Mouse (Mus musculus): Measurements from ENCODE around the gene 2310061I04Rik. TPM values are rescaled to one million over a fixed set of nuclear protein-coding genes. Genes with fewer than 3 reads are reported as not detected.

Gene 2310061I04Rik
- polyA plus RNA-seq, 1 experiment from 2014 or later, result 20.5 TPM

DNA sequence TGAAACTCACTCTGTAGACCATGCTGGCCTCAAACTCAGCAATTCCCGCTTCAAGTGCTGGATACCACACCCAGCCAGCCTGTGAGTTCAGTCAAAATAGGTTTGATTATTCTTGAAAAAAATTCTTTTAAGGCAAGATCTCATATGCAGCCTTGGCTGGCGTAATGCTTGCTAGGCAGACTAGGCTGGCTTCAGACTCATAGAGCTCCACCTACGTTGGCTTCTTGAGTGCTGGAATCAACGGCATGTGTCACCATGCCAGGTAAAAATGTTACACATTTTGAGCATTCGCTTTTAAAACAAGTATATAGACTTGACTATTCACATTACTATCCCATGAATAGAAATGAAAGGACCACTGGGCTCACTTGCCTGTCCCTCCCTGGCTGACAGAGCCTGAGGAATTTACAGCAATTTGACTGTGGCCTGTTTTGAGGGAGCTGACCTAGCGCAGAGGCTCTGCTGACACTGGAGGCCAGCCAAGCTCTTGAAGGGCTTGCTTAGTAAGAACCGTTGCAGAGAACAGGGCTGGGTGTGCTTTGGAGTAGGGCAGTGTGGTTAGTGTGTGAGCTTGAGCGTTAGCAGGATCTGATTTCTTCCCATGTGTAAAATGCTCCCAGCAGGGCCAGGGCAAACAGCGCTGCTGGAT lies 6.2 kb upstream of the 2310061I04Rik start:
- ATAC-seq (ENCODE audit: low FRiP score, low TSS enrichment) (no peak), DNase-seq (ENCODE audit: low spot score) (no peak)
- Histone ChIP-seq H3K9me3 (ENCODE audit: control insufficient read depth, low read length) (no peaks in the 10 kb centered on the region), H3K4me2 (replicated peaks; ENCODE audit: low read depth) (no peak overlapping the region), H3K36me3 (ENCODE audit: control insufficient read depth, insufficient read depth, low read length) (0 out of 2 replicates have a peak, but pooled peaks cover 3% of the 10 kb centered on the region), H3K27me3 (ENCODE audit: control insufficient read depth, insufficient read depth, low read length) (no peaks in the 10 kb centered on the region), H3K4me1 (replicated peaks; ENCODE audit: control insufficient read depth, insufficient read depth) (no peaks in the 10 kb centered on the region), H3K4me3 (ENCODE audit: low read depth, low read length) (no peak overlapping the region), H3K27ac (replicated peaks) (no peak overlapping the region), H3K9ac (ENCODE audit: low read length) (no peak overlapping the region)
- 85% methylated on average over 9 of the region's 9 CpGs for WGBS
- TF ChIP-seq CTCF (IDR thresholded peaks at IDR 0.05; ENCODE audit: low read depth) (no peak), EP300 (optimal IDR thresholded peaks at IDR 0.05) (no peak)

DNA sequence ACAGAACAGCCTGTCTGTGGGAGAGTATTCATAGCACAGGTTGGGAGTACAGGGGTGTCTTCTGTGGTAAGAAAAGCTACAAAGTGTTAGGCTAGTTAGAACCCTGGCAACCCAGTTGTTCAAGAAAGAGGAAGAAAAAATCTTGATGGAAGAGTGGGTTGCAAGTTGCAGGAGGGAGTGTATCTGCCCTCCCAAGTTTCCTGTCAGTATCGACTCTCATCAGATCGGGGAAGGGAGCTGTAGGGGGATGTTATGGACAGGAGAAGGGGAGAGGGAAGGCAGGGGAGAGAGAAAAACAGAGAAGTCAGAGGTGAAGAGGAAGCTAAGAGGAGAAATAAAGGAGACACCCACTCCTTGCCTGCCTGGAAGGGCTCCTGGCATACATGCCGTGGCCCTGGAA lies 3.4 kb upstream of the 2310061I04Rik start:
- 87% methylated on average over 3 of the region's 3 CpGs for WGBS
- no peak overlapping the region for H3K9ac ChIP-seq (ENCODE audit: low read length)
- H3K4me1 ChIP-seq (replicated peaks; ENCODE audit: control insufficient read depth, insufficient read depth), result no peaks in the 10 kb centered on the region; the same call in 1 of the 2 replicates
- 0 out of 2 replicates have a peak, but pooled peaks cover 3% of the 10 kb centered on the region for H3K36me3 ChIP-seq (ENCODE audit: control insufficient read depth, insufficient read depth, low read length)
- no peak for TF ChIP-seq EP300 (optimal IDR thresholded peaks at IDR 0.05)
- no peak for TF ChIP-seq CTCF (IDR thresholded peaks at IDR 0.05; ENCODE audit: low read depth)
- DNase-seq (ENCODE audit: low spot score) (no peak), ATAC-seq (ENCODE audit: low FRiP score, low TSS enrichment) (no peak)
- H3K4me3 ChIP-seq (ENCODE audit: low read depth, low read length), result no peak overlapping the region
- H3K27ac ChIP-seq (replicated peaks), result no peak overlapping the region
- H3K27me3 ChIP-seq (ENCODE audit: control insufficient read depth, insufficient read depth, low read length), result no peaks in the 10 kb centered on the region
- no peak overlapping the region for H3K4me2 ChIP-seq (replicated peaks; ENCODE audit: low read depth)
- no peaks in the 10 kb centered on the region for H3K9me3 ChIP-seq (ENCODE audit: control insufficient read depth, low read length)

DNA sequence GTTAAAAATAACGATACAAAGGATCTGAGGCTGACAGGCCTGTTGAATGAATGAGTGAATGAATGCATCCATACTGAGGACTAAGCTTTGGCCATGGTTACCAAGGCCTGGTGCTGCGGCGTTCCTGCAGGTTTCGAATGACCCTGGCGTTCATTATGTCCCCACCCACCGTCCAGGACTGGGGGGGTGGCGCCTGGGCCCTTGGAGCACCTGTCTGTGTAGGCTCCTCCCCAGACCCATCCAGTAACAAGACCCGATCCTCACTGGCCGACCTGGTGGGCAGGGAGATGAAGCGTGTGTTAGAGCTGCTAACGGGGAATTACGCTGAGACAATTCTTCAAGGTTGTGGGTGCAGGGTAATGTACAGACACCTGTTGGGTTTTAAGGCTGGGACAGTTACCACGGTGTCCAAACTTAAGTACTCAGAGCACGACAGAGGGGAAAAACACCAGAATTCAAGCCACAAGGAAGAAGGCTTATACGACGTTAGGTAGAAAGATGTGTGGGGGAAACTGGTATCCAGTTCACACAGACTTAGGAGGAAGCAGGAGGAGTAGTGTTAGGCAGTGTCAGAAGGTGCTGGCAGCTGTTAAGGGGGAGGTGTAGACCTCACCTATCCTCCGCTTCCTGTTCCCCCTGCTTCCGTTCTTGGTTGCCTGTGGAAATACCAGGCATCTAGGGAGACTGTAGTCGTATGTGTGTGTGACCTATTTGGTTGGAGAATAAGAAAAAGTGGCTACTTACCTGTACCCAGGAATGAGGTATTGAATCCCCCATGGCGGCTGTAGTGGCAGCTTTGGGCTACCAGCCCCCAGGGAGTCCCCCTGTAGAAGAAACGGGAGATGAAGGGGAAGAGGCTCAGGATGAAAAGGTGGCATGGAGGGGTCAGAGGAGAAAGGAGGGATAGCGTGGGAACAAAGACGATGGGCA lies 678 bp upstream of the 2310061I04Rik start:
- no peaks in the 10 kb centered on the region for H3K27me3 ChIP-seq (ENCODE audit: control insufficient read depth, insufficient read depth, low read length)
- H3K4me1 ChIP-seq (replicated peaks; ENCODE audit: control insufficient read depth, insufficient read depth), result no peaks in the 10 kb centered on the region; the same call in 1 of the 2 replicates
- no peak overlapping the region for H3K27ac ChIP-seq (replicated peaks)
- peak overlapping the region; percentile 51; the same call in 1 of the 2 replicates for H3K9ac ChIP-seq (ENCODE audit: low read length)
- H3K36me3 ChIP-seq (ENCODE audit: control insufficient read depth, insufficient read depth, low read length), result peaks cover 4% of the 10 kb centered on the region; the same call in 1 of the 2 replicates
- no peak for TF ChIP-seq CTCF (IDR thresholded peaks at IDR 0.05; ENCODE audit: low read depth)
- no peak for TF ChIP-seq EP300 (optimal IDR thresholded peaks at IDR 0.05)
- no peaks in the 10 kb centered on the region for H3K9me3 ChIP-seq (ENCODE audit: control insufficient read depth, low read length)
- DNase-seq (ENCODE audit: low spot score) (no peak), ATAC-seq (ENCODE audit: low FRiP score, low TSS enrichment) (peak; percentile 51)
- 36% methylated on average over 23 of the region's 23 CpGs for WGBS
- H3K4me2 ChIP-seq (replicated peaks; ENCODE audit: low read depth), result peak overlapping the region; percentile 99
- no peak overlapping the region for H3K4me3 ChIP-seq (ENCODE audit: low read depth, low read length)

DNA sequence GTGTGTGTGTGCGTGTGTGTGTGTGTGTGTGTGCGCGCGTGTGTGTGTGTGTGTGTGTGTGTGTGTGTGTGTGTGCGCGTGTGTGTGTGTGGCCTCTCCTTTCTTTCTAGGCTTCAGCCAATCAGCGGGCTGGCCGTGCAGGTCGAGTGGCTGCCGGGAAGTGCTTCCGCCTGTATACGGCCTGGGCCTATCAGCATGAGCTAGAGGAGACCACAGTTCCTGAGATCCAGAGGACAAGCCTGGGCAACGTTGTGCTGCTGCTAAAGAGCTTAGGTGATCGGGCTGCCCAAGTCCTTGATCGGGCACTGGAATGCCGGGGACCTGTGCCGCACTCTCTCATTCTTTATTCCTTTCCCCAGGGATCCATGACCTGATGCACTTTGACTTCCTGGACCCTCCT lies 9.5 kb downstream of the 2310061I04Rik start:
- ATAC-seq (ENCODE audit: low FRiP score, low TSS enrichment), result no peak
- no peaks in the 10 kb centered on the region for H3K4me1 ChIP-seq (replicated peaks; ENCODE audit: control insufficient read depth, insufficient read depth)
- 86% methylated on average over 12 of the region's 17 CpGs for WGBS
- no peak overlapping the region for H3K4me2 ChIP-seq (replicated peaks; ENCODE audit: low read depth)
- peaks cover 37% of the 10 kb centered on the region for H3K36me3 ChIP-seq (ENCODE audit: control insufficient read depth, insufficient read depth, low read length)
- H3K27ac ChIP-seq (replicated peaks), result no peak overlapping the region
- H3K9ac ChIP-seq (ENCODE audit: low read length), result no peak overlapping the region
- TF ChIP-seq EP300 (optimal IDR thresholded peaks at IDR 0.05) (no peak), CTCF (IDR thresholded peaks at IDR 0.05; ENCODE audit: low read depth) (no peak)
- DNase-seq (ENCODE audit: low spot score), result no peak
- no peaks in the 10 kb centered on the region for H3K27me3 ChIP-seq (ENCODE audit: control insufficient read depth, insufficient read depth, low read length)
- no peaks in the 10 kb centered on the region for H3K9me3 ChIP-seq (ENCODE audit: control insufficient read depth, low read length)
- no peak overlapping the region for H3K4me3 ChIP-seq (ENCODE audit: low read depth, low read length)

DNA sequence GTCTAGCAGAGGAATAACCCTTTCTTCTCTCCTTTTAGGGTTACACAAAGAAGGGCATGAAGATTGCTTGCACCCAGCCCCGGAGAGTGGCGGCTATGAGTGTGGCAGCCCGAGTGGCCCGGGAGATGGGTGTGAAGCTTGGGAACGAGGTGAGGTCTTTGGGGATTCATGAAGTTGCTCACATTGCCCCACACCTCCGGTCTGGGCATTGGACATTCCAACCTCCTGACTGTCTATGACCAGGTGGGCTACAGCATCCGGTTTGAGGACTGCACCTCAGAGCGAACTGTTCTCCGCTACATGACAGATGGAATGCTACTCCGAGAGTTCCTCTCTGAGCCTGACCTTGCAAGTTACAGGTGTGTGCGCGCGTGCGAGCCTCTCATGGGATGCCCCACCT lies 13.5 kb downstream of the 2310061I04Rik start:
- Histone ChIP-seq H3K4me3 (ENCODE audit: low read depth, low read length) (no peak overlapping the region), H3K27me3 (ENCODE audit: control insufficient read depth, insufficient read depth, low read length) (no peaks in the 10 kb centered on the region), H3K27ac (replicated peaks) (no peak overlapping the region), H3K9me3 (ENCODE audit: control insufficient read depth, low read length) (no peaks in the 10 kb centered on the region), H3K4me1 (replicated peaks; ENCODE audit: control insufficient read depth, insufficient read depth) (peaks cover 3% of the 10 kb centered on the region; the same call in 1 of the 2 replicates), H3K4me2 (replicated peaks; ENCODE audit: low read depth) (no peak overlapping the region), H3K36me3 (ENCODE audit: control insufficient read depth, insufficient read depth, low read length) (peaks cover 28% of the 10 kb centered on the region), H3K9ac (ENCODE audit: low read length) (no peak overlapping the region)
- TF ChIP-seq CTCF (IDR thresholded peaks at IDR 0.05; ENCODE audit: low read depth) (no peak), EP300 (optimal IDR thresholded peaks at IDR 0.05) (no peak)
- WGBS, result 93% methylated on average over 14 of the region's 14 CpGs
- DNase-seq (ENCODE audit: low spot score), result no peak
- ATAC-seq (ENCODE audit: low FRiP score, low TSS enrichment), result no peak
